Mouse (Mus musculus): Measurements from ENCODE around the gene Dlg4. TPM values are rescaled to one million over a fixed set of nuclear protein-coding genes. Genes with fewer than 3 reads are reported as not detected.

Dlg4 gene
- total and polyA plus RNA-seq, 3 experiments: 6.5 to 24.7 TPM; not detected in 1

GRCm38 (mm10) chr11:70024151-70024514, 7.4 kb downstream of the Dlg4 start:
- Histone ChIP-seq H3K9ac (ENCODE audit: control insufficient read depth, low read depth, low read length, poor library complexity, severe bottlenecking) (no peak overlapping the region), H3K79me2 (ENCODE audit: control insufficient read depth, insufficient read depth, low read length, poor library complexity) (peaks cover 15% of the 10 kb centered on the region), H3K4me1 (ENCODE audit: control insufficient read depth in 1 of 2, insufficient read depth in 2 of 2, low read length in 2 of 2) (peaks cover 0 to 19% of the 10 kb centered on the region in 2 experiments; a peak in 3 of 4 replicates), H3K36me3 (ENCODE audit: control insufficient read depth in 1 of 2, insufficient read depth in 2 of 2, low read length in 2 of 2) (peaks cover 0 to 15% of the 10 kb centered on the region in 2 experiments; a peak in 2 of 4 replicates), H3K27ac (ENCODE audit: control insufficient read depth, low read depth, low read length) (no peak overlapping the region), H3K9me3 (replicated peaks; ENCODE audit: insufficient read depth, low read length) (no peaks in the 10 kb centered on the region), H3K4me3 (ENCODE audit: control insufficient read depth in 1 of 2, insufficient read depth in 1 of 2, low read depth in 2 of 2, low read length in 2 of 2) (no peak overlapping the region), H3K27me3 (ENCODE audit: control insufficient read depth in 1 of 2, insufficient read depth in 2 of 2, low read length in 2 of 2) (no peaks in the 10 kb centered on the region)
- TF ChIP-seq USF2 (IDR thresholded peaks at IDR 0.05; ENCODE audit: borderline replicate concordance in 1 of 2, insufficient read depth in 1 of 2, low read depth in 1 of 2, low read length in 2 of 2): no peak
- no peak for TF ChIP-seq CHD2 (IDR thresholded peaks at IDR 0.05; ENCODE audit: low read length)
- TF ChIP-seq RCOR1 (IDR thresholded peaks at IDR 0.05; ENCODE audit: low read depth, low read length): no peak
- no peak for TF ChIP-seq SIN3A (IDR thresholded peaks at IDR 0.05; ENCODE audit: low read length)
- TF ChIP-seq TAL1 (IDR thresholded peaks at IDR 0.05; ENCODE audit: low read length): no peak
- no peak for TF ChIP-seq USF1 (IDR thresholded peaks at IDR 0.05; ENCODE audit: low read depth, low read length)
- TF ChIP-seq POLR2AphosphoS2 (IDR thresholded peaks at IDR 0.05; ENCODE audit: low read length): no peak
- no peak for TF ChIP-seq MXI1 (IDR thresholded peaks at IDR 0.05; ENCODE audit: low read depth, low read length)
- TF ChIP-seq POLR2AphosphoS5 (IDR thresholded peaks at IDR 0.05; ENCODE audit: borderline replicate concordance, low read depth, low read length): no peak
- no peak for TF ChIP-seq EP300 (IDR thresholded peaks at IDR 0.05; ENCODE audit: low read depth in 1 of 2, low read length in 2 of 2)
- TF ChIP-seq POLR2A (IDR thresholded peaks at IDR 0.05; ENCODE audit: control insufficient read depth in 1 of 2, insufficient read depth in 1 of 2, low read depth in 1 of 2, low read length in 2 of 2, poor library complexity in 1 of 2): no peak
- no peak for TF ChIP-seq ZNF384 (IDR thresholded peaks at IDR 0.05; ENCODE audit: low read depth, low read length)
- TF ChIP-seq ELF1 (IDR thresholded peaks at IDR 0.05; ENCODE audit: low read depth, low read length): no peak
- no peak for TF ChIP-seq JUND (IDR thresholded peaks at IDR 0.05; ENCODE audit: low read depth, low read length)
- no peak for TF ChIP-seq MAFK (IDR thresholded peaks at IDR 0.05; ENCODE audit: borderline replicate concordance, low read depth, low read length)
- no peak for TF ChIP-seq TBP (IDR thresholded peaks at IDR 0.05; ENCODE audit: low read depth, low read length)
- TF ChIP-seq BHLHE40 (IDR thresholded peaks at IDR 0.05; ENCODE audit: borderline replicate concordance, low read depth, low read length): no peak
- TF ChIP-seq MYC (IDR thresholded peaks at IDR 0.05; ENCODE audit: low read depth, low read length): no peak
- DNase-seq (ENCODE audit: low read depth, low spot score): no peak

GRCm38 (mm10) chr11:70026689-70027088, 9.9 kb downstream of the Dlg4 start:
- Histone ChIP-seq H3K36me3 (ENCODE audit: control insufficient read depth in 1 of 2, insufficient read depth in 2 of 2, low read length in 2 of 2) (peaks cover 0 to 3% of the 10 kb centered on the region in 2 experiments; a peak in 2 of 4 replicates), H3K4me1 (ENCODE audit: control insufficient read depth in 1 of 2, insufficient read depth in 2 of 2, low read length in 2 of 2) (peaks cover 0 to 11% of the 10 kb centered on the region in 2 experiments; a peak in 2 of 4 replicates), H3K27me3 (ENCODE audit: control insufficient read depth in 1 of 2, insufficient read depth in 2 of 2, low read length in 2 of 2) (no peaks in the 10 kb centered on the region), H3K9me3 (replicated peaks; ENCODE audit: insufficient read depth, low read length) (no peaks in the 10 kb centered on the region), H3K4me3 (ENCODE audit: control insufficient read depth in 1 of 2, insufficient read depth in 1 of 2, low read depth in 2 of 2, low read length in 2 of 2) (no peak overlapping the region), H3K9ac (ENCODE audit: control insufficient read depth, low read depth, low read length, poor library complexity, severe bottlenecking) (no peak overlapping the region), H3K79me2 (ENCODE audit: control insufficient read depth, insufficient read depth, low read length, poor library complexity) (peaks cover 2% of the 10 kb centered on the region; the same call in 1 of the 2 replicates), H3K27ac (ENCODE audit: control insufficient read depth, low read depth, low read length) (no peak overlapping the region)
- no peak for DNase-seq (ENCODE audit: low read depth, low spot score)
- TF ChIP-seq MXI1 (IDR thresholded peaks at IDR 0.05; ENCODE audit: low read depth, low read length): no peak
- TF ChIP-seq ZKSCAN1 (IDR thresholded peaks at IDR 0.05; ENCODE audit: low read depth, low read length): no peak
- no peak for TF ChIP-seq KAT2A (conservative IDR thresholded peaks at IDR 0.05; ENCODE audit: low read depth, low read length)
- no peak for TF ChIP-seq TAL1 (IDR thresholded peaks at IDR 0.05; ENCODE audit: low read length)
- no peak for TF ChIP-seq USF2 (IDR thresholded peaks at IDR 0.05; ENCODE audit: borderline replicate concordance in 1 of 2, insufficient read depth in 1 of 2, low read depth in 1 of 2, low read length in 2 of 2)
- TF ChIP-seq RAD21 (IDR thresholded peaks at IDR 0.05; ENCODE audit: low read depth, low read length): no peak
- no peak for TF ChIP-seq POLR2A (IDR thresholded peaks at IDR 0.05; ENCODE audit: control insufficient read depth in 1 of 2, insufficient read depth in 1 of 2, low read depth in 1 of 2, low read length in 2 of 2, poor library complexity in 1 of 2)
- no peak for TF ChIP-seq TBP (IDR thresholded peaks at IDR 0.05; ENCODE audit: low read depth, low read length)
- no peak for TF ChIP-seq ZNF384 (IDR thresholded peaks at IDR 0.05; ENCODE audit: low read depth, low read length)
- TF ChIP-seq ELF1 (IDR thresholded peaks at IDR 0.05; ENCODE audit: low read depth, low read length): no peak
- no peak for TF ChIP-seq POLR2AphosphoS2 (IDR thresholded peaks at IDR 0.05; ENCODE audit: low read length)
- no peak for TF ChIP-seq POLR2AphosphoS5 (IDR thresholded peaks at IDR 0.05; ENCODE audit: borderline replicate concordance, low read depth, low read length)
- TF ChIP-seq ZC3H11A (IDR thresholded peaks at IDR 0.05; ENCODE audit: low read depth, low read length): no peak
- no peak for TF ChIP-seq MAX (IDR thresholded peaks at IDR 0.05; ENCODE audit: low read length)
- TF ChIP-seq ETS1 (IDR thresholded peaks at IDR 0.05; ENCODE audit: low read depth, low read length): no peak
- TF ChIP-seq GATA1 (IDR thresholded peaks at IDR 0.05; ENCODE audit: low read depth, low read length): no peak
- TF ChIP-seq EP300 (IDR thresholded peaks at IDR 0.05; ENCODE audit: low read depth in 1 of 2, low read length in 2 of 2): no peak
- no peak for TF ChIP-seq NRF1 (IDR thresholded peaks at IDR 0.05; ENCODE audit: insufficient read depth, low read depth, low read length, poor library complexity, severe bottlenecking)

Measured in MEL (cell line).